Mouse (Mus musculus) lung, adult 2 months (tissue): ENCODE measurements around the gene Vax2. TPM values are rescaled to one million over a fixed set of nuclear protein-coding genes. Genes with fewer than 3 reads are reported as not detected.

Source experiments
- DNase-seq: peaks from one replicate; pipeline ENCODE4 v3.0.0; 2022
- H3K4me1 ChIP-seq: fragments of 200-500 bp; 2 replicates; pipeline ENCODE4 v1.6.1; 2011; ENCODE audit warnings: low read length; ENCODE audit not compliant: control insufficient read depth, insufficient read depth
- H3K4me3 ChIP-seq: fragments of 200-500 bp; replicated peaks from 2 replicates; pipeline ENCODE3; 2011; ENCODE audit warnings: low read depth, mild to moderate bottlenecking, control low read depth, low read length; ENCODE audit errors: extremely low read depth
- CTCF ChIP-seq: fragments of 200-500 bp; IDR thresholded peaks from 2 replicates; pipeline ENCODE4 v1.5.1; 2011; ENCODE audit warnings: mild to moderate bottlenecking, low read length, control low read depth; ENCODE audit not compliant: insufficient read depth
- POLR2A ChIP-seq: fragments of 200-500 bp; IDR thresholded peaks from 2 replicates; pipeline ENCODE4 v1.6.1; 2011; ENCODE audit warnings: low read depth, mild to moderate bottlenecking, control low read depth, low read length, borderline replicate concordance; ENCODE audit errors: extremely low read depth
- WGBS: fragments of 180-500 bp; shearing (Covaris S2); methylation state at CpG from one replicate; pipeline ENCODE4 v1.1.7; 2018; 5-methylcytosine and 5-hydroxymethylcytosine counted together
- polyA plus RNA-seq: library from polyadenylated mRNA; depleted of rRNA; stranded (reverse); fragments of >200 nt; gene quantifications from 2 replicates; pipeline ENCODE4 v1.2.3, GENCODE M21; 2012

Gene Vax2
- polyA plus RNA-seq, 1 experiment: not detected

DNA sequence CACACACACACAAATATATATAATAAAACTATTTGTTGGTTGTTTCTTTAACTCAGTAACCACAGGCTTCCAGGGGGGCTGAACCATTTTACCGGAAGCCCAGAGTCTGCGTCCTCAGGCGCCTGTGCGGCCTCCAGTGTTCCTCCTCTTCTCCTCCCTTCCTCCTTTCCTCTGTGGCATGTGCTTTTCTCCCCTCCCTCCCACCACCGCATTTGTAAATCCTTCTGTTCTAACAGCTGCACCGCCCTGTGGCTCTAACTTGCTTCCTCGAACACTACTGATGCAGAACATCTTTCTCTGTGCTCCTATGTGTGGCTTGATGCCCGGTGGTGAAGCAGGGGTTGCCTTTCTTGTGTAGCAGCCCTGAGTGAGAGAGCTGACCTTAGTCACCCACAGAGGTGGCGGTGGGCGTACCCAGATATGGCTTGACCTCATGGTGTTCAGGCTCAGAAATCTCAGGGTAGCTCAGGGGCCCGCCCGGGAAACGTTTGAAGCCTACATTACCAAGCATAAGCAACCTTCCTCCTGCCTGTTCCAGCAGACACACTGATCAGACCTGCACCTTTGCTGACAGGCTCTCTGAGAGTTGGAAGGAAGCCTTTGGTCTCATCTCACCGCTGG, 18.4 kb downstream of the Vax2 start:
- 57% methylated on average over 14 of the region's 14 CpGs for WGBS
- Histone ChIP-seq H3K4me3 (no peak overlapping the region), H3K4me1 (no peaks in the 10 kb centered on the region)
- DNase-seq: no peak
- TF ChIP-seq POLR2A: no peak
- TF ChIP-seq CTCF: no peak

DNA sequence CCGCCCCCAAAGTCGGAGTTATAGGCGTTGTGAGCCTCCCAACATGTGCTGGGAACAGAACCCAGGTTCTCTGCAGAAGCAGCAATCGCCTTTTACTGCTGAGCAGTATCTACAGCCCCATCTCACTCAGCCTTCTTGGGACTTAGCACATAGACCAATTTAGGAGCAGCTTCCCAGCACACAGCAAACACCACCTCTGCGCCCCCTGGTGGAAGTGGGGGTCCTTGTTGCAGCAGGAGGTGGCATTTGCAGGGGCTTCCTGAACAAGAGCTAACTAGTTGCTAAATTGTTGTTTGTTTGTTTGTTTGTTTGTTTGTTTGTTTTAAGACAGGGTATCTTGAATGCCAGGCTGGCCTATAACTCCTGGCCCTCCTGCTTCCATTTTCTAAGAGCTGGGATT, 20.1 kb downstream of the Vax2 start:
- Histone ChIP-seq H3K4me3 (no peak overlapping the region), H3K4me1 (no peaks in the 10 kb centered on the region)
- TF ChIP-seq CTCF (peak; percentile 83), POLR2A (no peak)
- 33% methylated on average over 5 of the region's 5 CpGs for WGBS
- DNase-seq: peak; percentile 65

DNA sequence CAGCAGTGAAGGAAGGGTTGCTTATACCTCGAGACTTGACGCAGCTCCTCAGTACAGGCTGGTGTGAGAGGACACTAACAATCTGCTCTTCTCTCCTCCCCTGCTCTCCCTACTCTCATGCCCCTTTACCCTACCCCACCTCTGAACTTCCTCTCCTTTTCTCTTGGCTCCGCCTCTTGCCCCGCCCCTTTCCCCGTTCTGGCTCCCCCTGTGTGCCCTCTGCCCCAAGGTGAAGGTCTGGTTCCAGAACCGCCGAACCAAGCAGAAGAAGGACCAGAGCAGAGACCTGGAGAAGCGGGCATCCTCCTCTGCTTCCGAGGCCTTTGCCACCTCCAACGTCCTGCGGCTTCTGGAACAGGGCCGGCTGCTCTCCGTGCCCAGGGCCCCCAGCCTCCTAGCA, 26.2 kb downstream of the Vax2 start:
- DNase-seq: no peak
- 40% methylated on average over 13 of the region's 13 CpGs for WGBS
- Histone ChIP-seq H3K4me1 (no peaks in the 10 kb centered on the region), H3K4me3 (no peak overlapping the region)
- TF ChIP-seq POLR2A: no peak

DNA sequence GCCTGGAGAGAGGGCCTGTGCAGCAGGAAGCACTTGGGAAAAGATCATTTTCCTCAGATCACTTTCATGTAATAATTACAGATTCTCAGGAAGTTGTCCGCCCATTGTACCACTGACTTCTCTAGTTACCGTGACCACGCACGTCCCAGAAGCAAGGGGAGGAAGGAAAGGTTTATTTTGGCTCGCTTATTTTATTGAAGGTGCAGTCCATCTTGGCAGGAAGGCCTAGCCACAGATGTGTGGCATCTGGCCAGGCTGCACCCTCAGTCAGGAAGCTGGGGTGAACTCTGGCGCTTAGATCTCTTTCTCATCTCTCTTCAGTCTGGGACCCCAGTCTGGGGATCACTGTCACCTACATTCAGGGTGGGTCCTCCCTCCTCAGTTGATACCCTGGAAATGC, 27.5 kb downstream of the Vax2 start:
- Histone ChIP-seq H3K4me3 (no peak overlapping the region), H3K4me1 (no peaks in the 10 kb centered on the region)
- no peak for DNase-seq
- WGBS: 34% methylated on average over 6 of the region's 6 CpGs
- no peak for TF ChIP-seq POLR2A
- no peak for TF ChIP-seq CTCF

DNA sequence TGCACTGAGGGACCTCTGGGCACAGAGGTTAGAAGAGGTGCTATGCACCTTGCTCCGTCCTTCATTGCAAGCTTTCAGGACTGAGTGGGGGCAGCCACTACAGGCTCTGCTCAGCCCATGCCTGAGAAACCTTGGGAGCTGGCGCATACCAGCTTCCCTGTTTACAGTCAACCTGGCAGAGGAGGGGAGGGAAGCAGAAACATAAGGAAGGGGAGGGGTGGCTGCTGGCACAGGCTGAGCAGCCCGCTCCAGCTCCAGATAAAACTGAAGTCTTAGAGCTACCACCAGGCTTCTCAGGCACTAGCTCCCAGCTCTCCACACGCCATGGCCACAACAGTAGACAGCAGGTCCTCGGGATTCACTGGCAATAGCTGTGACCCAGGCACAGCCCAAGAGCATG, 31.7 kb downstream of the Vax2 start, which contains the start of gene Atp6v1b1:
Atp6v1b1 (plus strand) TSS at position 230 of the 400 bp plus-strand sequence.
- WGBS: 44% methylated on average over 5 of the region's 5 CpGs

DNA sequence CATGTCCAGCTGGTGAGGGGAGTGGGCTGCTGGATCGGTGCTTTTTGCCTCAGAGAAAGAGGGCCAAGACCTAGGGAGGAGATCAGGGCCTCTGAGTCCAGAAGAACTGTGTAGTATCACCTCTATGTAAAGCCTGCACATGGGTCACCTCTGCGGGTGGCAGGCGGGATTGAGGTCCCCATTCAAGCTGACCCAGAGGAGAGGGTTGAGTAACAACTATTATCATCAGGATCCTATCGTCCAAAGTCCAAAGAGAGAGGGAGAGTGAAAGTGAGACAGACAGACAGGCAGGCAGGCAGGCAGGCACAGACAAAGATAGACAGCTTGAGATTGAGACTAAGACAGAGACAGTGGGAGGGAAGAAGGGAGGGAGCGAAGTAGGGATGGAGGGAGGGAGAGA, 32.1 kb downstream of the Vax2 start:
- TF ChIP-seq POLR2A (no peak), CTCF (no peak)
- WGBS: 70% methylated on average over 5 of the region's 5 CpGs
- Histone ChIP-seq H3K4me3 (no peak overlapping the region), H3K4me1 (no peaks in the 10 kb centered on the region)
- no peak for DNase-seq

More for the DNA sequence above, 31.7 kb downstream of the Vax2 start, which contains the start of gene Atp6v1b1:
- DNase-seq: no peak
- no peaks in the 10 kb centered on the region for H3K4me1 ChIP-seq
- no peak within 1 kb of the TSS for H3K4me3 ChIP-seq
- TF ChIP-seq POLR2A: no peak
- no peak for TF ChIP-seq CTCF

DNA sequence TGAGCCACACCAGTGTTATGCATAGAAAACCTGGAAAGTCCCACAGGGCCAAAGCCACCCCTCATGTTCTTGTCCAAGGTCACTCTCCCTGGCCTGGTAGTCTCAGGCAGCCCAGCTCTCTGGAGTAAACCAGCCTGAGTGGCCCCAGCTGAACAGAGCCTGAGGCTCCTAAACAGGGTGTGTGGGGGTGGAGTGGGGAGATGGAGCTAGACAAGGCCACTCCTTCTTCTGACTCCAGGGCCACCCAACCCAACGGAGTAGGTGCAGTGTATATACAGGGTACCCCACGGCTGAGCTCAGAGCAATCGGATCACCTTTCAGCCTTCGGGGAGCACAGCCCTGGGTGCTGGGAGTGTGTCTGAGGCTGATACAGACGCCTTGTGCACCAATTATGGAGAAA, 33.1 kb downstream of the Vax2 start:
- Histone ChIP-seq H3K4me3 (no peak overlapping the region), H3K4me1 (no peaks in the 10 kb centered on the region)
- WGBS: 63% methylated on average over 5 of the region's 5 CpGs
- no peak for DNase-seq
- no peak for TF ChIP-seq POLR2A
- TF ChIP-seq CTCF: no peak

DNA sequence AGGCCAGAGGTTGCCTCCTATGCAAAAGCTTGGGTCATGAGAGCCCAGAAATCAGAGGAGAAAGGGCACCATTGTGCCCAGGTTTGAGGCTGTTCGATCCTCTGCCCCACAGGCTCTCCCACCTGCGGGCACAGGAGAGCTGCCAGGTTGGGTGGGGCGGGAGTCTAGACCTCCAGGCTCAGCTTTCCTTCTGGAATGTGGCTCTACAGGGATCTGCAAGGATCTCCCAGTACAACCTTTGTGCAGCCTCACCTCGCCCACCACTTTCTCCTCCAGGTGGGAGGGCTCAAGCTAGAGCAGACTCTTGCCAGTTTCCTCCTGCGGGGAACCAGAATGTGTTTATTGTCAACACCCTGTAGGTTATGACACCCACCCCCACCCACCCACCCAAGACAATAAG, 33.5 kb downstream of the Vax2 start:
- TF ChIP-seq POLR2A: no peak
- TF ChIP-seq CTCF: no peak
- no peak for DNase-seq
- no peak overlapping the region for H3K4me3 ChIP-seq
- H3K4me1 ChIP-seq: no peaks in the 10 kb centered on the region
- WGBS: 53% methylated on average over 5 of the region's 5 CpGs

DNA sequence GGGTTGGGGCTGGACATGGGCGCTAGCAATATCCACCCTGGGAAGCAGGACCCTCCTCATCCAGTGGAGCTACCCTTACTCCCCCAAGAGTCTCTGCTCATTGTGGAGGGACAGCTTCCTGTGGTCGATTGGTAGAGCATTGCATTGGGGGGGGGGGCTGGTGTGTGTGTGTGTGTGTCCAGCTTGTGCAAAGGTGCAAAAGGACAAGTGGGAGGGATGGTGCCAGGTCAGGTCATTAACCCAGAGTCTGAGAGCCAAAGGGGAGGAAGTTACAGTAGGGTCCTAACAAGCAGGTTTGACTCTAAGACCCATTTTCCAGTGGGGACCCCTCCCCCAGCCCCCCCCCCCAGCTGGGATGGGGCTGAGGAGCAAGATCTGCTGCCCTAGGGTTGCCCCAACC, 34.4 kb downstream of the Vax2 start:
- no peak for TF ChIP-seq POLR2A
- TF ChIP-seq CTCF: no peak
- no peaks in the 10 kb centered on the region for H3K4me1 ChIP-seq
- no peak for DNase-seq
- 41% methylated on average over 2 of the region's 2 CpGs for WGBS
- no peak overlapping the region for H3K4me3 ChIP-seq

DNA sequence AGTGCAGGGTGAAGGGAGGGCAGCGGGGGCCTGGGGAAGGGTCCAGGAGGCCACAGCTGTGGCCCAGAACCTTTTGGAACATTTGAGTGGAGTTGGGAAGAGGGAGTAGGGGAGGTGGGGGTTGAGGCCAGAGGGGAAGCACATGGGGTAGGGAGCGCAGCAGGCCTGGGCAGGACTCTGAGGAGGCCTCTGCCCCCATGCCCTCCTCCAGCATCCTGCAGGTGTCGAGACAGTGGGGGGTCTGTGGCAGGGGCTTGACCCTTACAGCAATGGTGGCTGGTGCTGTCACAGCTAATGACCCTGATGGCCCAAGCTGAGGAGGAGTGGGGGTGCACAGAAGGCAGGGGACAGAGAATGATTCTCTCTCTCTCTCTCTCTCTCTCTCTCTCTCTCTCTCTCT, 38.2 kb downstream of the Vax2 start:
- no peaks in the 10 kb centered on the region for H3K4me1 ChIP-seq
- DNase-seq: no peak
- no peak overlapping the region for H3K4me3 ChIP-seq
- TF ChIP-seq POLR2A (no peak), CTCF (no peak)
- 77% methylated on average over 3 of the region's 3 CpGs for WGBS
